Mouse (Mus musculus) liver, embryonic 14.5 days (tissue): ENCODE results near the gene Dnajc1.

Experiments
- CTCF ChIP-seq: IDR thresholded peaks from 2 replicates; pipeline ENCODE4 v1.5.1; 2016; ENCODE audit warnings: antibody characterized with exemption, low read depth, control low read depth
- EP300 ChIP-seq: IDR thresholded peaks from 2 replicates; pipeline ENCODE4 v1.6.1; 2016; ENCODE audit warnings: antibody characterized with exemption, low read depth

GRCm38 (mm10) chr2:18156131-18156530 lies 236.5 kb downstream of the Dnajc1 start:
- TF ChIP-seq CTCF (no peak), EP300 (no peak)
